Mouse (Mus musculus) cerebellum, adult 9-10 months (tissue): Measurements from ENCODE around the gene Adamts17.

ENCODE experiments used
- DNase-seq: peaks from one replicate; pipeline ENCODE4 v3.0.0; 2022

The Adamts17 gene

GRCm38 (mm10) chr7:66839463-66840007, at the start of gene Adamts17:
Adamts17 (plus strand) TSS chr7:66839735.
- DNase-seq = peak; percentile 97

- no peak for DNase-seq
Measured at GRCm38 (mm10) chr7:66789860-66790748, 49.4 kb upstream of the Adamts17 start.

- DNase-seq = no peak
Measured at GRCm38 (mm10) chr7:66791022-66791421, 48.5 kb upstream of the Adamts17 start.

- no peak for DNase-seq
Measured at GRCm38 (mm10) chr7:66796909-66797308, 42.6 kb upstream of the Adamts17 start.

GRCm38 (mm10) chr7:66797345-66797744, 42.2 kb upstream of the Adamts17 start:
- DNase-seq = no peak

- no peak for DNase-seq
Measured at GRCm38 (mm10) chr7:66798826-66799225, 40.7 kb upstream of the Adamts17 start.

- DNase-seq = no peak
Measured at GRCm38 (mm10) chr7:66800784-66801183, 38.8 kb upstream of the Adamts17 start.

GRCm38 (mm10) chr7:66801785-66802184, 37.8 kb upstream of the Adamts17 start:
- no peak for DNase-seq

GRCm38 (mm10) chr7:66803798-66804197, 35.7 kb upstream of the Adamts17 start:
- no peak for DNase-seq

GRCm38 (mm10) chr7:66806801-66807200, 32.7 kb upstream of the Adamts17 start:
- DNase-seq = no peak

- no peak for DNase-seq
Measured at GRCm38 (mm10) chr7:66810436-66810835, 29.1 kb upstream of the Adamts17 start.

GRCm38 (mm10) chr7:66811294-66811693, 28.2 kb upstream of the Adamts17 start:
- no peak for DNase-seq

GRCm38 (mm10) chr7:66812289-66812688, 27.2 kb upstream of the Adamts17 start:
- DNase-seq = no peak

GRCm38 (mm10) chr7:66812737-66813136, 26.8 kb upstream of the Adamts17 start:
- DNase-seq = no peak

GRCm38 (mm10) chr7:66813172-66813571, 26.4 kb upstream of the Adamts17 start:
- DNase-seq = no peak

- DNase-seq = peak; percentile 12
Measured at GRCm38 (mm10) chr7:66815526-66815925, 24.0 kb upstream of the Adamts17 start.

GRCm38 (mm10) chr7:66820034-66820433, 19.5 kb upstream of the Adamts17 start:
- DNase-seq = peak; percentile 34

GRCm38 (mm10) chr7:66830803-66831202, 8.7 kb upstream of the Adamts17 start:
- no peak for DNase-seq

- DNase-seq = no peak
Measured at GRCm38 (mm10) chr7:66831295-66831694, 8.2 kb upstream of the Adamts17 start.

- peak; percentile 26 for DNase-seq
Measured at GRCm38 (mm10) chr7:66840008-66840719, 629 bp downstream of the Adamts17 start.

GRCm38 (mm10) chr7:66841165-66841564, 1.6 kb downstream of the Adamts17 start:
- peak; percentile 17 for DNase-seq

GRCm38 (mm10) chr7:66842021-66842420, 2.5 kb downstream of the Adamts17 start:
- DNase-seq = peak; percentile 68

GRCm38 (mm10) chr7:66843846-66844245, 4.3 kb downstream of the Adamts17 start:
- no peak for DNase-seq

- DNase-seq = no peak
Measured at GRCm38 (mm10) chr7:66846582-66846981, 7.0 kb downstream of the Adamts17 start.
